Mouse (Mus musculus): ENCODE measurements around the gene Olfr323. TPM values are rescaled to one million over a fixed set of nuclear protein-coding genes. Genes with fewer than 3 reads are reported as not detected.

Gene Olfr323
- total RNA-seq (2015; ENCODE audit: low replicate concordance) (not detected in 2 replicates), total RNA-seq (2017; ENCODE audit: low replicate concordance) (not detected in 2 replicates)

DNA sequence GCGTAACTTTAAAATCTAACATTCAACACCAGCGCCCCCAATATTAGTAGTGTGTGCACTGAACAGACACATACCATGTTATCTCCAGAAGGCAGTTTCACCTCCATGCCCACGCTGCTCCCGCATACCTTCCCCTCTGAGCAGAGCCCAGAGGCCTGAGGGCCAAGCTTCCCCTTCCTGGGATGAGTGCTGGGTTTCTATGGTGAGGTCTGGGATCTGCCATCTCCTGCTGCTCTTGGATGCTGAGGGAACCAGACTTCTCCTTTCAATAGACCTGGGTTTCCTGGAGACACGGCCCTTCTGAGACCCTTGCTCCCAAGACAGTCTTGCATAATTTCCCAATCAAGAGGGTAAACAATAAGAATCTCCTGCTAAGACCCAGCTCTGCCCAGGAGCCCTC lies at the start of gene Olfr323:
Gene Olfr323, minus strand, starts transcription at position 101 of the 400 bp plus-strand sequence.
- no peak for ATAC-seq (replicated peaks; ENCODE audit: low FRiP score, poor library complexity, severe bottlenecking)

DNA sequence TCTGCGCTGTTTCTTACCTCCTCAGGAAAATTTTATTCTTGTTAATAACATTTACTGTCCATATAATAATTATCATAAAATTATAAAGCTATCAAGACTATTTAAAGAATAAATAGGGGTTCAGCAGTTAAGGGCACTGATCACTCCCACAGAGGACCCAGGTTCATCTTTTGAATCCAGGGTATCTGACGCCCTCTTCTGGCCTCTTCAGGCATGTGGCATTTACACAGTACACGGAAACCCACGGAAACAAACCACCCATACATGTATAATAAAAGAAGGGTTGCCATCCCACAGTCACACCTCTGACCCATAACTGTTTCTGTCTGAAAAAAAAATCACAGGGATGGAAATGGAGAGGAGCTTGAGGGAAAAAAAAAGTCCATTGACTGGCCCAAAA lies 41.5 kb upstream of the Olfr323 start:
- ATAC-seq (replicated peaks; ENCODE audit: low FRiP score, poor library complexity, severe bottlenecking), result no peak

DNA sequence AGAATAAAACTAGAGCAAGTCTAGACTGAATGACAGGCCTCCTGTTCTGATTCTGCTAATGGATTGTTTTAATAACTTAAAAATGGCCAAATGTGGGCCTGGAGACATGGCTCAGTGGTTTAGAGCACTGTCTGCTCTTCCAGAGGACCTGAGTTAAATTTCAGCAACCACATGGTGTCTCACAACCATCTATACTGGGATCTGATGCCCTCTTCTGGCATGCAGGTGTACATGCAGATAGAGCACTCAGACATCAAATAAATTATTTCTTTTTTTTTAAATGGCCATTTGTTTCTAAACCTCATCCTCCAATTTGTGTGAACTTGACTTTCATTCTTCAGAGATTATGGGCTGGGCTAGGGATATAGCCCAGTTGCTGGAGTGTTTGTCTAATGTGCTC lies 39.0 kb upstream of the Olfr323 start:
- no peak for ATAC-seq (replicated peaks; ENCODE audit: low FRiP score, poor library complexity, severe bottlenecking)

DNA sequence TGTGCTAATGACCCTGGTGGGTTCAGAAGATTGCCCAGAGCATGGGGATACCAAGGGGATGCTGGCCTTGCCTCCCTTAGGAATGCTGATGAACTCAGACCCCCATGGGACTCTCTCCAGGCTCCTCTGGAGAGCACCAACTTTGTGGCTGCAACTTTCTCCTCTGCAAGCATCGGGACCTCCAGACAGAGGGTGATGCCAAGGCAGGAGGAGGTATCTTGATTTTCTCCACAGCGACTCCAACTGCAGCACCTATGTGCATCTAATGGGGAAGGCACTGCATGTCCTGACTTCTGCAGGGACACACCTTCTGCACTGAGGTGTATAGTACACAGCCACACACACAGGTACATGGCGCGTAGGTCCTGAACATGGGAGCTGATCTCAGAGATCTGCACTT lies 28.3 kb upstream of the Olfr323 start, which contains the start of gene Olfr322:
Gene Olfr322, plus strand, starts transcription at position 187 of the 400 bp plus-strand sequence.
- ATAC-seq (replicated peaks; ENCODE audit: low FRiP score, poor library complexity, severe bottlenecking), result no peak

- no peak for ATAC-seq (replicated peaks; ENCODE audit: low FRiP score, poor library complexity, severe bottlenecking)
These were observed 24.9 kb upstream of the Olfr323 start for GRCm38 (mm10) chr11:58655151-58655550.

DNA sequence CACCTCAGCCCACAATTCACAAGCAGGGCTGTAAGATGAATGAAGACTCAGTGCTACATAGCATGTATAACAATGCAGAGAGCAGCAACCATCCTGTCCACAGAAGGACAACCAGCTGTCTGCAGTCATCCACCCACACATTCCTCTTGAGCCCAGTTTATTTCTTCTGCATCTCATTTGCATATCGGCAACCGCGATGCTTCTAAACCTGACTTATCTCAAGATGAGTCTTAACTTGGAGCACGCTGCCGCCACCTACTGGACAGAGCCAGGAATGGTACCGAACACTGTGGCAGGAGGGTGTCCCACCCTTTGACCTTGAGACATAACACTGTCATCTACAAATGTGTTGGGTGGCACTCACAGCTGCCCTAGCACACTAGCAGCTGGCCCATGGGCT lies 13.0 kb upstream of the Olfr323 start:
- ATAC-seq (replicated peaks; ENCODE audit: low FRiP score, poor library complexity, severe bottlenecking), result peak; percentile 57

DNA sequence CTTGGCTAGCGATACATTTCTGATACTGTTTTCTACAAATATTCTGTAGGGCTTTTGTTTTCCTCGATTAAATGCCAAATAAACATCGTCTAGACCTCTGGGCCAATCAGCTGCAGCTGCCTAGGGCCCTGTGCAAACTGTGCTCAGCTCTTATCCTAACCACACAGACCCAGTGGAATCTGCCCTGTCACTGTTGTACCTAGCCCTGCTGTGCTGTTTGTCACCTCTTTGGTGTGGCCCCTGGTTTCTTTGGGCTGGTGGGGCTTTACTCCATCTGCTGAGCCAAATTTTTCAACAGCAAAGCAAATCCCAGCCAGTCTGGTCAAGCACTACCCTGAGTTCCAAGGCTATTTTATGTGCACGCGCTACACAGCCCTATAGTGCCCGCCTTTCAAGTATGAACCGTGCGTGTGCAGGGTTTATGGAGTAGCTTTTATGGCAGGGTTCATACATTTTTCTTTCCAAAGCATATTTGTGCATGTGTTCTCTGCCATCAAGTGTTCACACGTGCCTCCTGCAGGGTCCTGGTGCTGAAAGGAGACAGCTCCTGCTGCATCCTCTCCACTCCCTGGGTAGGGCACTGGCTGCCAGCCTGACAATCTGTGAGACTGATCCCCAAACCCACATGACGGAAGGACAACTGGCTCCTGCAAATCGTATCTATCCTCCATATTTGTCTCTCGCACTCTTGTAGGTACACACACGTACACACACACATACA lies 11.5 kb upstream of the Olfr323 start:
- ATAC-seq (replicated peaks; ENCODE audit: low FRiP score, poor library complexity, severe bottlenecking), result peak; percentile 83

- ATAC-seq (replicated peaks; ENCODE audit: low FRiP score, poor library complexity, severe bottlenecking), result peak; percentile 53
These were observed 10.8 kb upstream of the Olfr323 start for GRCm38 (mm10) chr11:58641057-58641456.

- ATAC-seq (replicated peaks; ENCODE audit: low FRiP score, poor library complexity, severe bottlenecking), result peak; percentile 48
These were observed 10.1 kb upstream of the Olfr323 start, which contains the start of gene Trim58 for GRCm38 (mm10) chr11:58640272-58640867. Gene Trim58 (plus strand): TSS chr11:58640465.

DNA sequence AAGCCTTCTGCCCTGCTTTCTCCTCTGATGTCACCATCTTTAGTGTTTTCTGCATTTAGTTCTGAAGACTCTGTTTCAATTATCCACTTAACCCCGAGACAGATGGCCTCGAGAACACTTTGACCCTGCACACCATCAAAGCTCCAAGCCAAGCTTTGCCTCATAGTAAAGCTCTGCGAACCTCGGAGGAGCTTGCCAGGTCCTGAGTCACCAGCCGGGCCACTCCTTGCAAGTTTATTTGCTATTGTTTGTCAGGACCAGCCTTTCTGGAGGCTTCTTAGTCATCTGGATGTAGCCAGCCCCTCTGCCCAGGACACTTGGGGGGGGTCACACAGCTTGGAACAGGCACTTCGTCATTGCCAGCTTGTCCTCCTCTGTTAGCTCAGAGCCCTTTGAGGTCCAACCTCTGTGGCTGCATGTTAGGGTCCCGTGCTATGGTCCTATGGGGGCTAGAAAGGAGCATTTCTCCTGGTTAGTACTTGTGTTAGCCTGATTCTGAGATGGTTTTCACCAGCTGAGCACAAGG lies 7.9 kb upstream of the Olfr323 start:
- no peak for ATAC-seq (replicated peaks; ENCODE audit: low FRiP score, poor library complexity, severe bottlenecking)

DNA sequence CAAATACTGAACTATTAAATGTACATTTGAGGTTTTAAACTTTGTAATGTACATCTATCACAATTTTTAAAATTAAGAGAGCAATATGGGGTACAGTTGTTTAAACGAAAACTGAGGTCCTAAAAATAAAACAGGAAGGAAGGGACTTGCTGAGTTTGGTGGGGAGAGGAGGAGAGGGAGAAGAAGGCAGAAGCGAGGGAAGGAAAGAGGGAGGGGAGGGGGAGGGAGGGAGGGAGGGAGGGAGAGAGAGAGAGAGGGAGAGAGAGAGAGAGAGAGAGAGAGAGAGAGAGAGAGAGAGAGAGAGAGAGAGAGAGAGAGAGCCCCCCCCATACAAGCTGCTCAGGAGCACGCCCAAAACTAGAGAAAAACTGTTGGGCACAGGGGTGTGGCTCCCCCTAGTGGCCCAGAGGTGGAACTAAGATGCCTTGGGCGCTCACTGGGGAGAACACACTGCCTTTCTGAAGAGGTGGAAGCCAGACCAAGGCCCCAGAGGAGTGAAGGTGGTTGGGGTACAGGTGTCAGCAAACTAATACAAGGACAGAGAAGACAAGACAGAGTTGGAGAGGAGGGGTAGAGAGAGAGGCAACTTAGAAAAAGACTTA lies 6.2 kb upstream of the Olfr323 start:
- peak; percentile 67 for ATAC-seq (replicated peaks; ENCODE audit: low FRiP score, poor library complexity, severe bottlenecking)

- ATAC-seq (replicated peaks; ENCODE audit: low FRiP score, poor library complexity, severe bottlenecking), result no peak
These were observed 4.6 kb upstream of the Olfr323 start for GRCm38 (mm10) chr11:58634878-58635277.

GRCm38 (mm10) chr11:58626146-58626545 lies 4.2 kb downstream of the Olfr323 start:
- no peak for ATAC-seq (replicated peaks; ENCODE audit: low FRiP score, poor library complexity, severe bottlenecking)

GRCm38 (mm10) chr11:58618793-58619192 lies 11.5 kb downstream of the Olfr323 start:
- no peak for ATAC-seq (replicated peaks; ENCODE audit: low FRiP score, poor library complexity, severe bottlenecking)

GRCm38 (mm10) chr11:58618369-58618768 lies 11.9 kb downstream of the Olfr323 start:
- ATAC-seq (replicated peaks; ENCODE audit: low FRiP score, poor library complexity, severe bottlenecking), result no peak

GRCm38 (mm10) chr11:58615975-58616374 lies 14.3 kb downstream of the Olfr323 start, which contains the start of gene 2210407C18Rik:
Gene 2210407C18Rik (minus strand): TSS chr11:58616075.
- no peak for ATAC-seq (replicated peaks; ENCODE audit: low FRiP score, poor library complexity, severe bottlenecking)

- no peak for ATAC-seq (replicated peaks; ENCODE audit: low FRiP score, poor library complexity, severe bottlenecking)
These were observed 15.8 kb downstream of the Olfr323 start for GRCm38 (mm10) chr11:58614526-58614925.

- ATAC-seq (replicated peaks; ENCODE audit: low FRiP score, poor library complexity, severe bottlenecking), result no peak
These were observed 16.9 kb downstream of the Olfr323 start for GRCm38 (mm10) chr11:58613359-58613758.

GRCm38 (mm10) chr11:58607030-58607429 lies 23.3 kb downstream of the Olfr323 start:
- ATAC-seq (replicated peaks; ENCODE audit: low FRiP score, poor library complexity, severe bottlenecking), result no peak

- ATAC-seq (replicated peaks; ENCODE audit: low FRiP score, poor library complexity, severe bottlenecking), result 0 out of 2 replicates have a peak, but pooled peaks have one; percentile 38
These were observed 24.0 kb downstream of the Olfr323 start for GRCm38 (mm10) chr11:58606177-58606919.
